Mouse (Mus musculus) forebrain, embryonic 12.5 days (tissue): ENCODE data around the gene Hsd17b11. TPM values are rescaled to one million over a fixed set of nuclear protein-coding genes. Genes with fewer than 3 reads are reported as not detected.

Source experiments
- ATAC-seq: fragments of 200-750 bp; cut with Nextera tagmentation; 2 replicates; pipeline ENCODE4 v1.8.0; 2017; ENCODE audit warnings: moderate TSS enrichment; ENCODE audit not compliant: low FRiP score
- H3K27ac ChIP-seq: fragments of 300-500 bp; sonication (generic); 2 replicates; pipeline ENCODE4 v1.5.1; 2016; ENCODE audit warnings: mild to moderate bottlenecking
- H3K27me3 ChIP-seq: fragments of 300-500 bp; sonication (generic); 2 replicates; pipeline ENCODE4 v1.6.1; 2016; ENCODE audit warnings: mild to moderate bottlenecking
- H3K36me3 ChIP-seq: fragments of 300-500 bp; sonication (generic); replicated peaks from 2 replicates; pipeline ENCODE4 v1.6.1; 2016; ENCODE audit warnings: mild to moderate bottlenecking
- H3K4me1 ChIP-seq: fragments of 300-500 bp; sonication (generic); 2 replicates; pipeline ENCODE4 v1.6.1; 2016
- H3K4me2 ChIP-seq: fragments of 300-500 bp; sonication (generic); 2 replicates; pipeline ENCODE4 v1.6.1; 2016; ENCODE audit warnings: mild to moderate bottlenecking, moderate library complexity
- H3K4me3 ChIP-seq: fragments of 300-500 bp; sonication (generic); replicated peaks from 2 replicates; pipeline ENCODE4 v1.5.1; 2016; ENCODE audit warnings: mild to moderate bottlenecking
- H3K9ac ChIP-seq: fragments of 300-500 bp; sonication (generic); 2 replicates; pipeline ENCODE4 v1.6.1; 2016; ENCODE audit warnings: mild to moderate bottlenecking
- H3K9me3 ChIP-seq: fragments of 300-500 bp; sonication (generic); 2 replicates; pipeline ENCODE4 v1.6.1; 2016
- WGBS: fragments of 180-500 bp; shearing (Covaris S2); methylation state at CpG from one replicate; pipeline ENCODE4 v1.1.7; 2016; 5-methylcytosine and 5-hydroxymethylcytosine counted together
- polyA plus RNA-seq: library from polyadenylated mRNA; unstranded; fragments of >200 nt; fragmentation: Nextera tagmentation; extraction: Ambion mirVana; gene quantifications from 2 replicates; pipeline ENCODE4 v1.2.1, GENCODE M21; 2016

The Hsd17b11 gene
- 1.5 and 1.7 TPM in 2 replicates for polyA plus RNA-seq

GRCm38 (mm10) chr5:104021597-104022378 lies at the start of gene Hsd17b11:
Hsd17b11 (minus strand) TSS chr5:104021919.
- Histone ChIP-seq H3K4me3 (peak within 1 kb of the TSS; percentile 41), H3K9ac (peak within 1 kb of the TSS; percentile 50), H3K4me1 (peaks cover 10% of the 10 kb centered on the region), H3K36me3 (no peaks in the 10 kb centered on the region), H3K27me3 (peaks cover 24% of the 10 kb centered on the region), H3K4me2 (peak within 1 kb of the TSS; percentile 75), H3K27ac (no peak within 1 kb of the TSS), H3K9me3 (no peaks in the 10 kb centered on the region)
- WGBS = 3% methylated on average over 31 of the region's 31 CpGs
- peak; percentile 57 for ATAC-seq

- WGBS = 74% methylated on average over 4 of the region's 4 CpGs
- H3K27me3 ChIP-seq = no peaks in the 10 kb centered on the region
- no peak overlapping the region for H3K27ac ChIP-seq
- H3K4me3 ChIP-seq = no peak overlapping the region
- no peak overlapping the region for H3K4me2 ChIP-seq
- no peaks in the 10 kb centered on the region for H3K36me3 ChIP-seq
- H3K4me1 ChIP-seq = peaks cover 11% of the 10 kb centered on the region
- no peak for ATAC-seq
- H3K9me3 ChIP-seq = no peaks in the 10 kb centered on the region
- H3K9ac ChIP-seq = no peak overlapping the region
These were observed 49.3 kb upstream of the Hsd17b11 start for GRCm38 (mm10) chr5:104071048-104071447.

- H3K9ac ChIP-seq = no peak overlapping the region
- WGBS = 83% methylated on average over 7 of the region's 7 CpGs
- no peak overlapping the region for H3K4me2 ChIP-seq
- no peaks in the 10 kb centered on the region for H3K27me3 ChIP-seq
- H3K9me3 ChIP-seq = no peaks in the 10 kb centered on the region
- ATAC-seq = no peak
- no peak overlapping the region for H3K4me3 ChIP-seq
- no peak overlapping the region for H3K27ac ChIP-seq
- H3K36me3 ChIP-seq = peaks cover 6% of the 10 kb centered on the region
- H3K4me1 ChIP-seq = peaks cover 11% of the 10 kb centered on the region
These were observed 47.0 kb upstream of the Hsd17b11 start for GRCm38 (mm10) chr5:104068751-104069150.

GRCm38 (mm10) chr5:104062773-104063551 lies 41.2 kb upstream of the Hsd17b11 start:
- H3K36me3 ChIP-seq = peaks cover 32% of the 10 kb centered on the region
- H3K27ac ChIP-seq = no peak overlapping the region
- H3K4me2 ChIP-seq = no peak overlapping the region
- H3K9ac ChIP-seq = no peak overlapping the region
- WGBS = 90% methylated on average over 11 of the region's 11 CpGs
- no peaks in the 10 kb centered on the region for H3K9me3 ChIP-seq
- no peaks in the 10 kb centered on the region for H3K27me3 ChIP-seq
- H3K4me1 ChIP-seq = no peaks in the 10 kb centered on the region
- ATAC-seq = no peak
- H3K4me3 ChIP-seq = no peak overlapping the region

- Histone ChIP-seq H3K36me3 (peaks cover 32% of the 10 kb centered on the region), H3K9me3 (no peaks in the 10 kb centered on the region), H3K27ac (no peak overlapping the region), H3K4me1 (no peaks in the 10 kb centered on the region), H3K4me3 (no peak overlapping the region), H3K9ac (no peak overlapping the region), H3K27me3 (no peaks in the 10 kb centered on the region), H3K4me2 (no peak overlapping the region)
- no peak for ATAC-seq
- 81% methylated on average over 13 of the region's 13 CpGs for WGBS
These were observed 40.4 kb upstream of the Hsd17b11 start for GRCm38 (mm10) chr5:104061936-104062772.

GRCm38 (mm10) chr5:104060429-104060828 lies 38.7 kb upstream of the Hsd17b11 start:
- Histone ChIP-seq H3K4me1 (no peaks in the 10 kb centered on the region), H3K4me2 (no peak overlapping the region), H3K27me3 (no peaks in the 10 kb centered on the region), H3K27ac (no peak overlapping the region), H3K9me3 (no peaks in the 10 kb centered on the region), H3K4me3 (no peak overlapping the region), H3K36me3 (peaks cover 32% of the 10 kb centered on the region), H3K9ac (no peak overlapping the region)
- WGBS = 93% methylated on average over 5 of the region's 5 CpGs
- no peak for ATAC-seq

GRCm38 (mm10) chr5:104059628-104060027 lies 37.9 kb upstream of the Hsd17b11 start:
- no peaks in the 10 kb centered on the region for H3K4me1 ChIP-seq
- H3K9ac ChIP-seq = no peak overlapping the region
- WGBS = 69% methylated on average over 9 of the region's 9 CpGs
- ATAC-seq = no peak
- no peak overlapping the region for H3K4me2 ChIP-seq
- no peaks in the 10 kb centered on the region for H3K9me3 ChIP-seq
- no peak overlapping the region for H3K27ac ChIP-seq
- H3K4me3 ChIP-seq = no peak overlapping the region
- no peaks in the 10 kb centered on the region for H3K27me3 ChIP-seq
- H3K36me3 ChIP-seq = peaks cover 26% of the 10 kb centered on the region

- Histone ChIP-seq H3K27ac (no peak overlapping the region), H3K4me1 (no peaks in the 10 kb centered on the region), H3K4me3 (no peak overlapping the region), H3K9me3 (no peaks in the 10 kb centered on the region), H3K4me2 (no peak overlapping the region), H3K36me3 (peaks cover 26% of the 10 kb centered on the region), H3K9ac (no peak overlapping the region), H3K27me3 (no peaks in the 10 kb centered on the region)
- 70% methylated on average over 15 of the region's 15 CpGs for WGBS
- no peak for ATAC-seq
These were observed 36.3 kb upstream of the Hsd17b11 start for GRCm38 (mm10) chr5:104058021-104058420.

GRCm38 (mm10) chr5:104056295-104056694 lies 34.6 kb upstream of the Hsd17b11 start:
- 89% methylated on average over 7 of the region's 7 CpGs for WGBS
- no peaks in the 10 kb centered on the region for H3K27me3 ChIP-seq
- H3K36me3 ChIP-seq = peaks cover 24% of the 10 kb centered on the region
- no peaks in the 10 kb centered on the region for H3K9me3 ChIP-seq
- no peaks in the 10 kb centered on the region for H3K4me1 ChIP-seq
- H3K9ac ChIP-seq = no peak overlapping the region
- no peak overlapping the region for H3K27ac ChIP-seq
- H3K4me2 ChIP-seq = no peak overlapping the region
- no peak overlapping the region for H3K4me3 ChIP-seq
- no peak for ATAC-seq

- Histone ChIP-seq H3K4me1 (no peaks in the 10 kb centered on the region), H3K9ac (no peak overlapping the region), H3K27me3 (no peaks in the 10 kb centered on the region), H3K9me3 (no peaks in the 10 kb centered on the region), H3K27ac (no peak overlapping the region), H3K4me3 (no peak overlapping the region), H3K4me2 (no peak overlapping the region), H3K36me3 (peaks cover 24% of the 10 kb centered on the region)
- WGBS = 95% methylated on average over 4 of the region's 4 CpGs
- ATAC-seq = no peak
These were observed 34.1 kb upstream of the Hsd17b11 start for GRCm38 (mm10) chr5:104055816-104056215.

GRCm38 (mm10) chr5:104054938-104055337 lies 33.2 kb upstream of the Hsd17b11 start:
- Histone ChIP-seq H3K4me1 (no peaks in the 10 kb centered on the region), H3K9ac (no peak overlapping the region), H3K27me3 (no peaks in the 10 kb centered on the region), H3K36me3 (peaks cover 22% of the 10 kb centered on the region), H3K9me3 (no peaks in the 10 kb centered on the region), H3K4me2 (no peak overlapping the region), H3K27ac (no peak overlapping the region), H3K4me3 (no peak overlapping the region)
- ATAC-seq = no peak
- WGBS = 96% methylated on average over 4 of the region's 4 CpGs

- Histone ChIP-seq H3K36me3 (peaks cover 22% of the 10 kb centered on the region), H3K4me2 (no peak overlapping the region), H3K27ac (no peak overlapping the region), H3K27me3 (no peaks in the 10 kb centered on the region), H3K4me3 (no peak overlapping the region), H3K4me1 (0 out of 2 replicates have a peak, but pooled peaks cover under 1% of the 10 kb centered on the region), H3K9me3 (no peaks in the 10 kb centered on the region), H3K9ac (no peak overlapping the region)
- WGBS = 64% methylated on average over 8 of the region's 8 CpGs
- no peak for ATAC-seq
These were observed 31.2 kb upstream of the Hsd17b11 start for GRCm38 (mm10) chr5:104052956-104053355.
